Mouse (Mus musculus): ENCODE measurements at regions not wholly inside any gene's neighbourhood (a gene's known extent, or its start where the extent isn't known, plus 50 kb on each side); places are given as distances from the start of the nearest gene placed in this dataset.

GRCm38 (mm10) chr13:103419146-103419545 is 84.8 kb upstream of the Mast4 start:
- WGBS: 96% methylated on average over 3 of the region's 3 CpGs
- H3K27ac ChIP-seq (ENCODE audit: control insufficient read depth, insufficient read depth, low read length): no peak overlapping the region
- H3K4me1 ChIP-seq (replicated peaks; ENCODE audit: control insufficient read depth, insufficient read depth, low read length): no peaks in the 10 kb centered on the region
- no peak overlapping the region for H3K4me3 ChIP-seq (ENCODE audit: control insufficient read depth, insufficient read depth, low read length)
- no peaks in the 10 kb centered on the region for H3K36me3 ChIP-seq (ENCODE audit: control insufficient read depth, insufficient read depth, low read length)
- TF ChIP-seq POLR2A (IDR thresholded peaks at IDR 0.05; ENCODE audit: control insufficient read depth, extremely low read depth, insufficient read depth, low read length, poor library complexity) (no peak), CTCF (IDR thresholded peaks at IDR 0.05; ENCODE audit: borderline replicate concordance, control insufficient read depth, extremely low read depth, insufficient read depth, low read length, poor library complexity) (no peak)
- DNase-seq: no peak
- no peaks in the 10 kb centered on the region for H3K27me3 ChIP-seq (ENCODE audit: control insufficient read depth, insufficient read depth, low read length)

GRCm38 (mm10) chr13:103417256-103417655 is 83.0 kb upstream of the Mast4 start:
- Histone ChIP-seq H3K4me3 (ENCODE audit: control insufficient read depth, insufficient read depth, low read length) (no peak overlapping the region), H3K4me1 (replicated peaks; ENCODE audit: control insufficient read depth, insufficient read depth, low read length) (no peaks in the 10 kb centered on the region), H3K27ac (ENCODE audit: control insufficient read depth, insufficient read depth, low read length) (no peak overlapping the region), H3K36me3 (ENCODE audit: control insufficient read depth, insufficient read depth, low read length) (no peaks in the 10 kb centered on the region), H3K27me3 (ENCODE audit: control insufficient read depth, insufficient read depth, low read length) (no peaks in the 10 kb centered on the region)
- DNase-seq: no peak
- WGBS: 80% methylated on average over 5 of the region's 5 CpGs
- TF ChIP-seq POLR2A (IDR thresholded peaks at IDR 0.05; ENCODE audit: control insufficient read depth, extremely low read depth, insufficient read depth, low read length, poor library complexity) (no peak), CTCF (IDR thresholded peaks at IDR 0.05; ENCODE audit: borderline replicate concordance, control insufficient read depth, extremely low read depth, insufficient read depth, low read length, poor library complexity) (no peak)

GRCm38 (mm10) chr13:103415335-103415734 is 81.0 kb upstream of the Mast4 start:
- no peak overlapping the region for H3K4me3 ChIP-seq (ENCODE audit: control insufficient read depth, insufficient read depth, low read length)
- H3K27ac ChIP-seq (ENCODE audit: control insufficient read depth, insufficient read depth, low read length): no peak overlapping the region
- H3K36me3 ChIP-seq (ENCODE audit: control insufficient read depth, insufficient read depth, low read length): no peaks in the 10 kb centered on the region
- TF ChIP-seq POLR2A (IDR thresholded peaks at IDR 0.05; ENCODE audit: control insufficient read depth, extremely low read depth, insufficient read depth, low read length, poor library complexity) (no peak), CTCF (IDR thresholded peaks at IDR 0.05; ENCODE audit: borderline replicate concordance, control insufficient read depth, extremely low read depth, insufficient read depth, low read length, poor library complexity) (no peak)
- DNase-seq: no peak
- no peaks in the 10 kb centered on the region for H3K4me1 ChIP-seq (replicated peaks; ENCODE audit: control insufficient read depth, insufficient read depth, low read length)
- 95% methylated on average over 4 of the region's 4 CpGs for WGBS
- H3K27me3 ChIP-seq (ENCODE audit: control insufficient read depth, insufficient read depth, low read length): no peaks in the 10 kb centered on the region

- no peaks in the 10 kb centered on the region for H3K27me3 ChIP-seq (ENCODE audit: control insufficient read depth, insufficient read depth, low read length)
- no peaks in the 10 kb centered on the region for H3K4me1 ChIP-seq (replicated peaks; ENCODE audit: control insufficient read depth, insufficient read depth, low read length)
- WGBS: 9% methylated on average over 2 of the region's 2 CpGs
- H3K4me3 ChIP-seq (ENCODE audit: control insufficient read depth, insufficient read depth, low read length): no peak overlapping the region
- TF ChIP-seq POLR2A (IDR thresholded peaks at IDR 0.05; ENCODE audit: control insufficient read depth, extremely low read depth, insufficient read depth, low read length, poor library complexity) (no peak), CTCF (IDR thresholded peaks at IDR 0.05; ENCODE audit: borderline replicate concordance, control insufficient read depth, extremely low read depth, insufficient read depth, low read length, poor library complexity) (no peak)
- DNase-seq: no peak
- H3K27ac ChIP-seq (ENCODE audit: control insufficient read depth, insufficient read depth, low read length): no peak overlapping the region
- H3K36me3 ChIP-seq (ENCODE audit: control insufficient read depth, insufficient read depth, low read length): no peaks in the 10 kb centered on the region
Observed at GRCm38 (mm10) chr13:103412566-103412965, 78.3 kb upstream of the Mast4 start.

- no peaks in the 10 kb centered on the region for H3K27me3 ChIP-seq (ENCODE audit: control insufficient read depth, insufficient read depth, low read length)
- no peaks in the 10 kb centered on the region for H3K4me1 ChIP-seq (replicated peaks; ENCODE audit: control insufficient read depth, insufficient read depth, low read length)
- H3K4me3 ChIP-seq (ENCODE audit: control insufficient read depth, insufficient read depth, low read length): no peak overlapping the region
- WGBS: 92% methylated on average over 7 of the region's 7 CpGs
- DNase-seq: no peak
- H3K27ac ChIP-seq (ENCODE audit: control insufficient read depth, insufficient read depth, low read length): no peak overlapping the region
- TF ChIP-seq POLR2A (IDR thresholded peaks at IDR 0.05; ENCODE audit: control insufficient read depth, extremely low read depth, insufficient read depth, low read length, poor library complexity) (no peak), CTCF (IDR thresholded peaks at IDR 0.05; ENCODE audit: borderline replicate concordance, control insufficient read depth, extremely low read depth, insufficient read depth, low read length, poor library complexity) (no peak)
- no peaks in the 10 kb centered on the region for H3K36me3 ChIP-seq (ENCODE audit: control insufficient read depth, insufficient read depth, low read length)
Observed at GRCm38 (mm10) chr13:103409286-103409685, 75.0 kb upstream of the Mast4 start.

GRCm38 (mm10) chr13:103396526-103397020 is 62.3 kb upstream of the Mast4 start:
- Histone ChIP-seq H3K4me3 (ENCODE audit: control insufficient read depth, insufficient read depth, low read length) (no peak overlapping the region), H3K4me1 (replicated peaks; ENCODE audit: control insufficient read depth, insufficient read depth, low read length) (no peaks in the 10 kb centered on the region; the same call in 1 of the 2 replicates), H3K27ac (ENCODE audit: control insufficient read depth, insufficient read depth, low read length) (no peak overlapping the region), H3K36me3 (ENCODE audit: control insufficient read depth, insufficient read depth, low read length) (no peaks in the 10 kb centered on the region), H3K27me3 (ENCODE audit: control insufficient read depth, insufficient read depth, low read length) (no peaks in the 10 kb centered on the region)
- no peak for DNase-seq
- TF ChIP-seq CTCF (IDR thresholded peaks at IDR 0.05; ENCODE audit: borderline replicate concordance, control insufficient read depth, extremely low read depth, insufficient read depth, low read length, poor library complexity) (no peak), POLR2A (IDR thresholded peaks at IDR 0.05; ENCODE audit: control insufficient read depth, extremely low read depth, insufficient read depth, low read length, poor library complexity) (no peak)
- 58% methylated on average over 2 of the region's 2 CpGs for WGBS

GRCm38 (mm10) chr13:103396099-103396498 is 61.8 kb upstream of the Mast4 start:
- H3K4me3 ChIP-seq (ENCODE audit: control insufficient read depth, insufficient read depth, low read length): no peak overlapping the region
- WGBS: 4% methylated on average over 9 of the region's 9 CpGs
- no peak for TF ChIP-seq POLR2A (IDR thresholded peaks at IDR 0.05; ENCODE audit: control insufficient read depth, extremely low read depth, insufficient read depth, low read length, poor library complexity)
- TF ChIP-seq CTCF (IDR thresholded peaks at IDR 0.05; ENCODE audit: borderline replicate concordance, control insufficient read depth, extremely low read depth, insufficient read depth, low read length, poor library complexity): no peak
- no peaks in the 10 kb centered on the region for H3K27me3 ChIP-seq (ENCODE audit: control insufficient read depth, insufficient read depth, low read length)
- no peak overlapping the region for H3K27ac ChIP-seq (ENCODE audit: control insufficient read depth, insufficient read depth, low read length)
- H3K4me1 ChIP-seq (replicated peaks; ENCODE audit: control insufficient read depth, insufficient read depth, low read length): no peaks in the 10 kb centered on the region; the same call in 1 of the 2 replicates
- no peaks in the 10 kb centered on the region for H3K36me3 ChIP-seq (ENCODE audit: control insufficient read depth, insufficient read depth, low read length)
- no peak for DNase-seq
